Mouse (Mus musculus) hindbrain, embryonic 14.5 days (tissue): ENCODE results near the gene Olfr643. TPM values are rescaled to one million over a fixed set of nuclear protein-coding genes. Genes with fewer than 3 reads are reported as not detected.

Experiments
- ATAC-seq: fragments of 200-750 bp; cut with Nextera tagmentation; 2 replicates; pipeline ENCODE4 v1.8.0; 2017; ENCODE audit warnings: moderate number of reproducible peaks, mild to moderate bottlenecking, moderate TSS enrichment, moderate library complexity; ENCODE audit not compliant: low FRiP score
- DNase-seq: peaks from one replicate; pipeline ENCODE4 v3.0.0-alpha.2; 2015; ENCODE audit warnings: low spot score
- H3K27ac ChIP-seq: fragments of 300-500 bp; sonication (generic); 2 replicates; pipeline ENCODE4 v1.5.1; 2014; ENCODE audit warnings: mild to moderate bottlenecking, moderate library complexity
- H3K27me3 ChIP-seq: fragments of 300-500 bp; sonication (generic); 2 replicates; pipeline ENCODE4 v1.6.1; 2014; ENCODE audit warnings: mild to moderate bottlenecking, low read length, mixed read lengths; ENCODE audit not compliant: control insufficient read depth, insufficient read depth
- H3K36me3 ChIP-seq: fragments of 300-500 bp; sonication (generic); replicated peaks from 2 replicates; pipeline ENCODE4 v1.6.1; 2014; ENCODE audit not compliant: control insufficient read depth, insufficient read depth
- H3K4me1 ChIP-seq: fragments of 300-500 bp; sonication (generic); replicated peaks from 2 replicates; pipeline ENCODE4 v1.6.1; 2014; ENCODE audit warnings: antibody characterized with exemption, low read length, mixed read lengths; ENCODE audit not compliant: control insufficient read depth, insufficient read depth
- H3K4me2 ChIP-seq: fragments of 300-500 bp; sonication (generic); replicated peaks from 2 replicates; pipeline ENCODE4 v1.6.1; 2014; ENCODE audit warnings: mild to moderate bottlenecking, moderate library complexity
- H3K4me3 ChIP-seq: fragments of 300-500 bp; sonication (generic); replicated peaks from 2 replicates; pipeline ENCODE4 v1.5.1; 2014; ENCODE audit warnings: mild to moderate bottlenecking, low read length
- H3K9ac ChIP-seq: fragments of 300-500 bp; sonication (generic); 2 replicates; pipeline ENCODE4 v1.6.1; 2014
- H3K9me3 ChIP-seq: fragments of 300-500 bp; sonication (generic); 2 replicates; pipeline ENCODE4 v1.6.1; 2016; ENCODE audit warnings: low read length; ENCODE audit not compliant: control insufficient read depth
- WGBS: fragments of 180-500 bp; shearing (Covaris S2); extraction: QIAGEN DNeasy Blood & Tissue Kit; methylation state at CpG from one replicate; pipeline ENCODE4 v1.1.7; 2014; 5-methylcytosine and 5-hydroxymethylcytosine counted together
- polyA plus RNA-seq: library from polyadenylated mRNA; unstranded; fragments of >200 nt; fragmentation: Nextera tagmentation; extraction: Ambion mirVana; gene quantifications from 2 replicates; pipeline ENCODE4 v1.2.1, GENCODE M21; 2014

Gene Olfr643
- not detected in 2 replicates for polyA plus RNA-seq

DNA sequence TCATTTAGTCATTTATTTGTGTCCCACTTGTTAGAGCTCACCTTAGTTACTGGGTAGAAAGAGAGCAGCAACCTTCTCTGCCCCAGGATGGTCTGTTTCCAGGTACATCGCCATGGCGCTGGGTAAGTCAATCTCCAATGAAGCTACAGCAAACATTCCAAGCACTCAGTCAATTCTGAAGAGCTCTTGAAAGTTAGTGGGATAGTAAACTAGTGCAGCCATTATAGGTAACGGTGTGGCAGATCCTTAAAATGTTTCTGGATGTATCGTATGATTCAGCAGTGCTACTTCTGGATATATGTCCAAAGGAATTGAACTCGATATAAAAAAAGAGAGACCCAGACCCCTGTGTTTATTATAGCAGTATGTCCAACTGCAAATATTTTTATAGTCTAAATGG lies at the start of gene Olfr643:
Gene Olfr643, minus strand, starts transcription at position 101 of the 400 bp plus-strand sequence.
- no peak within 1 kb of the TSS for H3K4me3 ChIP-seq
- H3K27ac ChIP-seq = no peak within 1 kb of the TSS
- H3K4me1 ChIP-seq = no peaks in the 10 kb centered on the region
- H3K27me3 ChIP-seq = no peaks in the 10 kb centered on the region
- WGBS = 90% methylated on average over 5 of the region's 5 CpGs
- no peaks in the 10 kb centered on the region for H3K9me3 ChIP-seq
- ATAC-seq = no peak
- H3K36me3 ChIP-seq = no peaks in the 10 kb centered on the region
- no peak within 1 kb of the TSS for H3K9ac ChIP-seq
- no peak for DNase-seq
- H3K4me2 ChIP-seq = no peak within 1 kb of the TSS

DNA sequence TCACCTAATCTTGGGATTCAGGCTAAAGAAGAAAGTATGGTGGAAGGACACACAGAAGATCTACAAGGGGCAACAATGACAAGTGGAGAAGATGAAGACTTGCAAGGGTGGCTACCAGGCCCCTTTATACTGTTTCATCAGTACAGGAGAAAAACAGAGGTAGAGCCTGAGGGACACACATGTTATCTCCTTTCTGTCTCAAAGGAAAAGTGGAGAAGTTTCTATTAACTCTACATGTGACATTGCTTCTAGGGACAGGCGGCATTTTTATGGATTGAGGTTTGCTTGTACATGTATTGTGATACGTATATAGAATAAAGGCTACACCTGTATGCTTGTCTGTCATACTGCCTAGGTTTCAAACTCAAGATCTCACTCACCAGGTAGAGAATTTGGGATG lies 46.1 kb upstream of the Olfr643 start, which contains the start of gene Olfr648:
Gene Olfr648, minus strand, starts transcription at position 101 of the 400 bp plus-strand sequence.
- 97% methylated on average over 2 of the region's 2 CpGs for WGBS
- H3K27ac ChIP-seq = no peak within 1 kb of the TSS
- H3K36me3 ChIP-seq = no peaks in the 10 kb centered on the region
- DNase-seq (no peak), ATAC-seq (no peak)
- H3K9ac ChIP-seq = no peak within 1 kb of the TSS
- no peak within 1 kb of the TSS for H3K4me2 ChIP-seq
- H3K27me3 ChIP-seq = no peaks in the 10 kb centered on the region
- no peaks in the 10 kb centered on the region for H3K4me1 ChIP-seq
- H3K9me3 ChIP-seq = no peaks in the 10 kb centered on the region
- H3K4me3 ChIP-seq = no peak within 1 kb of the TSS

DNA sequence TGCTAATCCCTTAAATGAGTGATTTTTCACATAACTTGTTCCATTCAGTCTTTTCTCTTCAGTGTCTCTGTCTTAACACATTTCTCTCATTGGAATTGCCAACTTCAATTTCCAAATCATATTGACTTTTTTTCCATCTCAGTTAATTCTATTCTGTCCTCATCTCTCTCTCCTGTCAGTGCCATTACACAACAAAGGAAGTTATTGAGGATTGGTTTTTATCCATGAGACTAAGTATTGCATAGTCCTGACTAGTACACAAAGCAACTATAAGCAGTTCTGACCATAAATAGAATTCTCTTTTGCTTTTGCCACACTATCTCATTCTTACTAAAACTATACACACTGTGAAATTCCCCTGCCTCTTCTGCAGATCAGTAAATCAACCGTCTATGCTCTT lies 41.9 kb upstream of the Olfr643 start:
- Histone ChIP-seq H3K36me3 (no peaks in the 10 kb centered on the region), H3K27me3 (no peaks in the 10 kb centered on the region), H3K27ac (no peak overlapping the region), H3K4me1 (no peaks in the 10 kb centered on the region), H3K4me3 (no peak overlapping the region), H3K4me2 (no peak overlapping the region), H3K9me3 (no peaks in the 10 kb centered on the region), H3K9ac (no peak overlapping the region)
- no peak for ATAC-seq
- no peak for DNase-seq
- 75% methylated on average over 1 of the region's 1 CpGs for WGBS

DNA sequence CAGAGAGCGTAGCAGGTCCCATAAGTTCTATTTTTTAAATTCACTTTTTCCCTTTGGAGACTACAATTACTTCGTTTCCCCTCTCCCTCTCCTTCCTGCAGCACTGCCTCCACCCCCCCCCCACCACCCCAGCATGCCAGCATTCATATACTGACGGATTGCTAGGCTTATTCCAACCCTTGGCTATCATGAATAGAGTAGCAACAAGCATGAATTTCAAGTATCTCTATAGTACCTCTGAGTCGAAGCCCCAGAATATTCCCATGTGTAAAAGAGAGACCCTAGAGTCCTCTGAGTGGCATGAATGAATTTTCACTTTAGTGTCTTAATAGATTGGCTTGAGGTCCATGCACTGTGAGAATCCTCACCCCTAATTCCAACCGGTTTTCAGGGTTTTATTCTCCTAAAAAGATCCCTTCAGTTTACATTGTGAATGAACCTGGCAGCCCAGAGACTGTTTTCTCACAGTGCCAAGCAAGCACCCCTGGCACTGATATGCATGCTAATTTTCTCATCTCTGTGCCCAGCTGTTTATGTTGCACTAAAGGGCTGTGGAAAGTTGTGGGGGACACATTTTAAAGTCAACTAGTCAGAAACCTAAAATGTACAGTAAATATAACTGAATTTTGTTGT lies 41.3 kb upstream of the Olfr643 start:
- H3K4me1 ChIP-seq = no peaks in the 10 kb centered on the region
- DNase-seq = no peak
- ATAC-seq = peak; percentile 37; the same call in 1 of the 2 replicates
- no peak overlapping the region for H3K4me3 ChIP-seq
- no peak overlapping the region for H3K9ac ChIP-seq
- no peak overlapping the region for H3K27ac ChIP-seq
- no peaks in the 10 kb centered on the region for H3K27me3 ChIP-seq
- WGBS = 64% methylated on average over 5 of the region's 5 CpGs
- no peak overlapping the region for H3K4me2 ChIP-seq
- no peaks in the 10 kb centered on the region for H3K36me3 ChIP-seq
- no peaks in the 10 kb centered on the region for H3K9me3 ChIP-seq

DNA sequence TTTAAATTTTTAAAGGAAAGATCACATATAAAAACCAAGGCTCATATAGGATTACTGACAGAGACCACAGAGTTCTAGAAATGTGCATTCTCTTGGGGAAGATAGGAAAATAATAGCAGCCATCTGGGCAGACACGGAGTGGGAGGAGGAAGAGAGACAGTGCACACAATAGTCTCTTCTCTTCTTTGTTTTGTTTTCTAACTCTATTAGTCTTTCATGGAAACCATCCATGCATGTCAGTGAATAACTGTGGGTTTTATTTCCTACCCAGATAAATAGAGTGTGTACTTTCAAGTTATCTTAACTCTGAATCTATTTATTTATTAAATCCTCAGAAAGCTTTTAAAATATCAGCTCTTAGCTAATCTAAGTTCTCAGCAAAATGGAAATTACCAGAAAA lies 37.9 kb upstream of the Olfr643 start:
- Histone ChIP-seq H3K27me3 (no peaks in the 10 kb centered on the region), H3K4me1 (no peaks in the 10 kb centered on the region), H3K9me3 (no peaks in the 10 kb centered on the region), H3K36me3 (no peaks in the 10 kb centered on the region), H3K9ac (no peak overlapping the region), H3K4me3 (no peak overlapping the region), H3K27ac (no peak overlapping the region), H3K4me2 (no peak overlapping the region)
- no peak for DNase-seq
- WGBS = 21% methylated on average over 1 of the region's 1 CpGs
- ATAC-seq = no peak

DNA sequence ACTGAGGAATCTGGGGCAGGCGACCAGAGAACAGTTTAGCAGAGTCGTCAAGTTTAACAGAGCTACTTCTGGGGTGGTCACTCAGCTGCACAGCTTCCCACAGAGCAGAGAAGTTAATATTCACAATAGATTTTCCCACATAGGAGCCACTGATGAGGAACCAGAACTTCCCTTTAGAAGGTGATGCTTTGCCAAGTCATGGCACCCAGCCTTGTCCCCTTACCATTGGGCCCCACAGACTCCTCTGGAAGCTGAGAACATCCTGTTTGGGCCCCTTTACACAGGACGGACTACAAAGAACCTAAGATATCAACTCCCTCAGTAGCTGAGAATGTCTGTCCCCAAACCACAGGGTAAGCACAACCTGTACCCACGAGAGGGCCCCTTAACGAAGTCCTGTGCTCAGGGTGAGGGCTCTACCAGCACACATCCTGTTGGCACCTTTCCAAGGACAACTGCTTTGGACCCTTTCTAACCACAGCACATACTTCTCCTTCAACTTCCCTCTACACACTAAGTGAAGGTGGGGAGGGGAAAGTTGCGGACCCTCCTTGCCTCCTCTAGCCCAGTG lies 32.5 kb upstream of the Olfr643 start:
- Histone ChIP-seq H3K27me3 (no peaks in the 10 kb centered on the region), H3K4me2 (no peak overlapping the region), H3K4me1 (no peaks in the 10 kb centered on the region), H3K9me3 (no peaks in the 10 kb centered on the region), H3K9ac (no peak overlapping the region), H3K36me3 (no peaks in the 10 kb centered on the region), H3K4me3 (no peak overlapping the region), H3K27ac (no peak overlapping the region)
- ATAC-seq (no peak), DNase-seq (no peak)
- WGBS = 86% methylated on average over 6 of the region's 6 CpGs

DNA sequence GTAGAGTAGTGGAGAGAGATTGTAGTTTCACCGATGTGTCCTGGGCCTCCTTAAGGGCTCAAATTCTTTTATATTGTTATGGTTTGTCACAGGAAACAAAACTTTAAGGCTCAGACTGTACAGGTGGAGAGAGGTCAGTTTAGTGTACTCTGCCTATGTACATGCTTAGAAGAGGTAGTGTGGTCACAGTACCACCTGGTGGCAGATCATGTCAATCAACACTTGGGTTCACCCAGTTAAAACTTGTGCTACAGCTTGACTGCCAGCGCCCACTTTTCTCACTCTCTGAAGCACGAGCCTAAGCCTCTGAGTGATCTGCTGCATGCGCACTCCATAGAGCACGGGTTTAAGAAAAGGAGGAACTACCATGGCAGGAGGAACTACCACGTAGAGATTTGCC lies 29.9 kb upstream of the Olfr643 start:
- 87% methylated on average over 6 of the region's 6 CpGs for WGBS
- no peak for DNase-seq
- no peaks in the 10 kb centered on the region for H3K4me1 ChIP-seq
- H3K4me2 ChIP-seq = no peak overlapping the region
- no peak overlapping the region for H3K9ac ChIP-seq
- H3K27ac ChIP-seq = no peak overlapping the region
- no peak overlapping the region for H3K4me3 ChIP-seq
- H3K9me3 ChIP-seq = no peaks in the 10 kb centered on the region
- no peak for ATAC-seq
- H3K27me3 ChIP-seq = no peaks in the 10 kb centered on the region
- no peaks in the 10 kb centered on the region for H3K36me3 ChIP-seq

DNA sequence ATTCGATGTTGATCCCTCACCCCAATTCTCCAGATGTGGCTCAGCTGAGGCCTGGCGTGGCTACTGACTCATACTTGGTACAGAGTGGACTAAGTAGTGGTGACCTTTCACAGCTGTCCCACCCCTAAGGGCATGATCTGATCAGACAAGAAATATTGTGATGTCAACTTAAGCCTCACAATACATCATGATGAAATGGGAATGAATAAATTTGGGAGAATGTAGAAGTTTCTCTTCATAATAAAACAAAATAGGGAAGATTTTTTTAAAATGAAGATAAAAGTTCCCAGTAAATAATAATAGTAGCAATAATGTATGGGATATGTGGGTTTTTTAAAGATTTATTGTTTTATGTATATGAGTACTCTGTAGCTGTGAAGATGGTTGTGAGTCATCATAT lies 13.3 kb upstream of the Olfr643 start, which contains the start of gene Ubqlnl:
Gene Ubqlnl, minus strand, starts transcription at position 101 of the 400 bp plus-strand sequence.
- H3K4me1 ChIP-seq = no peaks in the 10 kb centered on the region
- no peak within 1 kb of the TSS for H3K4me2 ChIP-seq
- no peaks in the 10 kb centered on the region for H3K36me3 ChIP-seq
- no peak within 1 kb of the TSS for H3K27ac ChIP-seq
- ATAC-seq (no peak), DNase-seq (no peak)
- no peaks in the 10 kb centered on the region for H3K27me3 ChIP-seq
- whole genome bisulfite sequencing = 94% methylated on average over 2 of the region's 2 CpGs
- no peak within 1 kb of the TSS for H3K4me3 ChIP-seq
- no peak within 1 kb of the TSS for H3K9ac ChIP-seq
- H3K9me3 ChIP-seq = no peaks in the 10 kb centered on the region

DNA sequence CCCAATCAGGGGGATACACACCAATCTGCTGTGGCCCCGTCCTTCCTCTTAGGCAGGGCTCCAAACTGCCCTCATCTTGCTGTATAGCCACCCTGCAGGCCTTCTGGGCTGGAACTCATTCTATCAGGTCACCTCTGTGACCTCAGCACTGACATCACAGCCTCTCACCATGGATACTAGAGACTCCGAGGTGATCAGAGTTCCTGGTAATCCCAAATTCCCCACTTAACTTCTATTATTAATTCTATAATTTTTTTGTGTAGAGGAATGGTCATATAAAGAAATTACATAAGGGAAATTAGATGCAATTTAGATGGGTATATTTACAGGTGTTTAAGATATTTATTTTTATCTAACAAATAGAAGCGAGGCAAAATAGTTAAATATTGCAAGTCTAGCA lies 6.0 kb upstream of the Olfr643 start, which contains the start of gene Ubqln3:
Gene Ubqln3, minus strand, starts transcription at position 101 of the 400 bp plus-strand sequence.
- H3K4me2 ChIP-seq = no peak within 1 kb of the TSS
- ATAC-seq = no peak
- no peaks in the 10 kb centered on the region for H3K27me3 ChIP-seq
- H3K9ac ChIP-seq = no peak within 1 kb of the TSS
- H3K4me1 ChIP-seq = no peaks in the 10 kb centered on the region
- H3K9me3 ChIP-seq = no peaks in the 10 kb centered on the region
- DNase-seq = no peak
- H3K36me3 ChIP-seq = no peaks in the 10 kb centered on the region
- 77% methylated on average over 3 of the region's 3 CpGs for WGBS
- no peak within 1 kb of the TSS for H3K27ac ChIP-seq
- no peak within 1 kb of the TSS for H3K4me3 ChIP-seq
